Mouse (Mus musculus): ENCODE measurements at regions not wholly inside any gene's neighbourhood (a gene's known extent, or its start where the extent isn't known, plus 50 kb on each side); places are given as distances from the start of the nearest gene placed in this dataset.

- TF ChIP-seq CTCF (IDR thresholded peaks at IDR 0.05; ENCODE audit: low read depth, low read length) (no peak), POLR2AphosphoS5 (IDR thresholded peaks at IDR 0.05; ENCODE audit: insufficient replicate concordance, low read depth, low read length) (no peak), GATA2 (IDR thresholded peaks at IDR 0.05; ENCODE audit: borderline replicate concordance, low read depth, low read length) (no peak), TAL1 (conservative IDR thresholded peaks at IDR 0.05; ENCODE audit: low read depth, low read length) (no peak), GATA1 (IDR thresholded peaks at IDR 0.05; ENCODE audit: borderline replicate concordance, low read length) (no peak)
- no peaks in the 10 kb centered on the region for H3K27me3 ChIP-seq (ENCODE audit: insufficient read depth, low read length)
- no peak for ATAC-seq (ENCODE audit: extremely low read depth, insufficient number of reproducible peaks, low FRiP score, poor library complexity, severe bottlenecking)
Observed at GRCm38 (mm10) chr12:28323659-28324058, 228.5 kb downstream of the Dcdc2c start.

GRCm38 (mm10) chr12:28309226-28309625 lies 243.0 kb downstream of the Dcdc2c start:
- Histone ChIP-seq H3K27me3 (ENCODE audit: insufficient read depth, low read length) (no peaks in the 10 kb centered on the region), H3K4me3 (ENCODE audit: low read depth, low read length) (no peak overlapping the region)

More at GRCm38 (mm10) chr12:28323659-28324058, 228.5 kb downstream of the Dcdc2c start:
- Histone ChIP-seq H3K36me3 (replicated peaks) (no peaks in the 10 kb centered on the region), H3K4me1 (ENCODE audit: insufficient read depth, low read depth, low read length) (no peaks in the 10 kb centered on the region), H3K9me3 (replicated peaks) (peaks cover 26% of the 10 kb centered on the region), H3K4me3 (ENCODE audit: low read depth, low read length) (no peak overlapping the region)
- DNase-seq (ENCODE audit: low spot score): no peak

GRCm38 (mm10) chr12:28302038-28302581 lies 250.1 kb downstream of the Dcdc2c start:
- no peaks in the 10 kb centered on the region for H3K27me3 ChIP-seq (ENCODE audit: insufficient read depth, low read length)
- no peaks in the 10 kb centered on the region for H3K4me1 ChIP-seq (ENCODE audit: insufficient read depth, low read depth, low read length)
- peaks cover 33% of the 10 kb centered on the region for H3K9me3 ChIP-seq (replicated peaks)
- H3K4me3 ChIP-seq (ENCODE audit: low read depth, low read length): no peak overlapping the region
- TF ChIP-seq CTCF (IDR thresholded peaks at IDR 0.05; ENCODE audit: low read depth, low read length): no peak
- TF ChIP-seq GATA2 (IDR thresholded peaks at IDR 0.05; ENCODE audit: borderline replicate concordance, low read depth, low read length): no peak
- no peak for TF ChIP-seq POLR2AphosphoS5 (IDR thresholded peaks at IDR 0.05; ENCODE audit: insufficient replicate concordance, low read depth, low read length)
- TF ChIP-seq TAL1 (conservative IDR thresholded peaks at IDR 0.05; ENCODE audit: low read depth, low read length): no peak
- no peak for TF ChIP-seq GATA1 (IDR thresholded peaks at IDR 0.05; ENCODE audit: borderline replicate concordance, low read length)
- ATAC-seq (ENCODE audit: extremely low read depth, insufficient number of reproducible peaks, low FRiP score, poor library complexity, severe bottlenecking) (no peak), DNase-seq (ENCODE audit: low spot score) (no peak)
- H3K36me3 ChIP-seq (replicated peaks): no peaks in the 10 kb centered on the region

More at GRCm38 (mm10) chr12:28309226-28309625, 243.0 kb downstream of the Dcdc2c start:
- TF ChIP-seq GATA1 (IDR thresholded peaks at IDR 0.05; ENCODE audit: borderline replicate concordance, low read length): no peak
- TF ChIP-seq POLR2AphosphoS5 (IDR thresholded peaks at IDR 0.05; ENCODE audit: insufficient replicate concordance, low read depth, low read length): no peak
- no peak for TF ChIP-seq TAL1 (conservative IDR thresholded peaks at IDR 0.05; ENCODE audit: low read depth, low read length)
- no peak for TF ChIP-seq GATA2 (IDR thresholded peaks at IDR 0.05; ENCODE audit: borderline replicate concordance, low read depth, low read length)
- no peak for TF ChIP-seq CTCF (IDR thresholded peaks at IDR 0.05; ENCODE audit: low read depth, low read length)
- H3K4me1 ChIP-seq (ENCODE audit: insufficient read depth, low read depth, low read length): no peaks in the 10 kb centered on the region
- H3K9me3 ChIP-seq (replicated peaks): peaks cover 22% of the 10 kb centered on the region
- DNase-seq (ENCODE audit: low spot score) (no peak), ATAC-seq (ENCODE audit: extremely low read depth, insufficient number of reproducible peaks, low FRiP score, poor library complexity, severe bottlenecking) (no peak)
- H3K36me3 ChIP-seq (replicated peaks): no peaks in the 10 kb centered on the region

- Histone ChIP-seq H3K9me3 (replicated peaks) (peaks cover 19% of the 10 kb centered on the region), H3K4me3 (ENCODE audit: low read depth, low read length) (no peak overlapping the region), H3K36me3 (replicated peaks) (no peaks in the 10 kb centered on the region), H3K27me3 (ENCODE audit: insufficient read depth, low read length) (no peaks in the 10 kb centered on the region), H3K4me1 (ENCODE audit: insufficient read depth, low read depth, low read length) (no peaks in the 10 kb centered on the region)
- ATAC-seq (ENCODE audit: extremely low read depth, insufficient number of reproducible peaks, low FRiP score, poor library complexity, severe bottlenecking) (no peak), DNase-seq (ENCODE audit: low spot score) (no peak)
- no peak for TF ChIP-seq POLR2AphosphoS5 (IDR thresholded peaks at IDR 0.05; ENCODE audit: insufficient replicate concordance, low read depth, low read length)
- no peak for TF ChIP-seq TAL1 (conservative IDR thresholded peaks at IDR 0.05; ENCODE audit: low read depth, low read length)
Observed at GRCm38 (mm10) chr12:28288376-28288896, 263.8 kb downstream of the Dcdc2c start.

GRCm38 (mm10) chr12:28255524-28255923 lies 296.7 kb downstream of the Dcdc2c start:
- H3K9me3 ChIP-seq (replicated peaks): peaks cover 43% of the 10 kb centered on the region
- TF ChIP-seq CTCF (IDR thresholded peaks at IDR 0.05; ENCODE audit: low read depth, low read length): no peak
- TF ChIP-seq TAL1 (conservative IDR thresholded peaks at IDR 0.05; ENCODE audit: low read depth, low read length): no peak
- no peak for TF ChIP-seq GATA1 (IDR thresholded peaks at IDR 0.05; ENCODE audit: borderline replicate concordance, low read length)
- no peak for TF ChIP-seq POLR2AphosphoS5 (IDR thresholded peaks at IDR 0.05; ENCODE audit: insufficient replicate concordance, low read depth, low read length)
- no peak for TF ChIP-seq GATA2 (IDR thresholded peaks at IDR 0.05; ENCODE audit: borderline replicate concordance, low read depth, low read length)
- H3K27me3 ChIP-seq (ENCODE audit: insufficient read depth, low read length): no peaks in the 10 kb centered on the region
- no peak for DNase-seq (ENCODE audit: low spot score)
- H3K4me1 ChIP-seq (ENCODE audit: insufficient read depth, low read depth, low read length): no peaks in the 10 kb centered on the region
- H3K36me3 ChIP-seq (replicated peaks): no peaks in the 10 kb centered on the region
- no peak for ATAC-seq (ENCODE audit: extremely low read depth, insufficient number of reproducible peaks, low FRiP score, poor library complexity, severe bottlenecking)
- H3K4me3 ChIP-seq (ENCODE audit: low read depth, low read length): no peak overlapping the region

DNA sequence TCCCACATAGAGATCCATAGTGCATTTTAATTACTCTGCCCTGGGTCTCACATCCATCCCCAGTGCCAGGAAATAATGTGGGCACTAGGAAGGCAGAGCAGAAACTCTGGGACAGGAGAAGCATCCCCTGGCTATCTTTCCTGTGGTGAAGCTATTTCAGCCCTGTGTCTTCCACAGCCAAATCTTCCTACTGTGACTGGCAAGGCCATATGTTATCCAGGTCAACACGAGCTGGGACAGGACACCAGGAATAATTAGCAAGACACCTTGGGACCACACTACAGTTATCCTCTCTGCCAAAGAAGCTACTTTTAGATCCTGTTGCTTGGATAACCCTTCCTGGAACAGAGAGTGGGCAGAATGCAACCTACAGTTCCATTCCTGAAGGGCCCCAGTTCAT lies 301.7 kb downstream of the Dcdc2c start:
- Histone ChIP-seq H3K36me3 (replicated peaks) (no peaks in the 10 kb centered on the region), H3K27me3 (ENCODE audit: insufficient read depth, low read length) (no peaks in the 10 kb centered on the region), H3K4me3 (ENCODE audit: low read depth, low read length) (no peak overlapping the region), H3K4me1 (ENCODE audit: insufficient read depth, low read depth, low read length) (no peaks in the 10 kb centered on the region), H3K9me3 (replicated peaks) (peaks cover 40% of the 10 kb centered on the region)
- no peak for DNase-seq (ENCODE audit: low spot score)
- ATAC-seq (ENCODE audit: extremely low read depth, insufficient number of reproducible peaks, low FRiP score, poor library complexity, severe bottlenecking): no peak
- TF ChIP-seq GATA1 (IDR thresholded peaks at IDR 0.05; ENCODE audit: borderline replicate concordance, low read length): no peak
- no peak for TF ChIP-seq TAL1 (conservative IDR thresholded peaks at IDR 0.05; ENCODE audit: low read depth, low read length)
- no peak for TF ChIP-seq POLR2AphosphoS5 (IDR thresholded peaks at IDR 0.05; ENCODE audit: insufficient replicate concordance, low read depth, low read length)
- TF ChIP-seq GATA2 (IDR thresholded peaks at IDR 0.05; ENCODE audit: borderline replicate concordance, low read depth, low read length): no peak
- TF ChIP-seq CTCF (IDR thresholded peaks at IDR 0.05; ENCODE audit: low read depth, low read length): no peak

Data from G1E (cell line).